Mouse (Mus musculus) E14TG2a.4 (cell line): Measurements from ENCODE around the gene Higd1c.
"Not testable (repeated sequence)": the region's sequence is repeated elsewhere in the genome, so short reads cannot be mapped to it uniquely, and the experiment has no call there.

Experiments used
- CTCF ChIP-seq: conservative IDR thresholded peaks from 2 replicates; pipeline ENCODE4 v1.5.1; 2014; ENCODE audit warnings: low read length
- NANOG ChIP-seq: IDR thresholded peaks from 2 replicates; pipeline ENCODE4 v1.6.1; 2014; ENCODE audit warnings: borderline replicate concordance, low read length, mixed read lengths
- POU5F1 ChIP-seq: IDR thresholded peaks from 2 replicates; pipeline ENCODE4 v1.6.1; 2014; ENCODE audit warnings: low read length, borderline replicate concordance

GRCm38 (mm10) chr15:100421758-100422197 is 57.4 kb downstream of the Higd1c start, which contains the start of gene Gm5475:
- not testable (repeated sequence) for TF ChIP-seq CTCF, NANOG, POU5F1
